Mouse (Mus musculus) ES-Bruce4 (cell line): ENCODE measurements around the gene Hmgcl.

ENCODE experiments used
- CTCF ChIP-seq: IDR thresholded peaks from one replicate; pipeline ENCODE4 v1.8.1; 2011; ENCODE audit warnings: low read depth, low read length
- POLR2A ChIP-seq: IDR thresholded peaks from one replicate; pipeline ENCODE4 v1.8.1; 2011; ENCODE audit warnings: low read length; ENCODE audit not compliant: insufficient read depth

- TF ChIP-seq CTCF (no peak), POLR2A (no peak)
Measured at GRCm38 (mm10) chr4:135925341-135925740, 20.9 kb upstream of the Hmgcl start.
